Mouse (Mus musculus): ENCODE data around the gene Myb.
A peak's percentile ranks its signal among the peaks of the same experiment; 100 is the strongest.
"Not testable (repeated sequence)": the region's sequence is repeated elsewhere in the genome, so short reads cannot be mapped to it uniquely, and the experiment has no call there.

The Myb gene

DNA sequence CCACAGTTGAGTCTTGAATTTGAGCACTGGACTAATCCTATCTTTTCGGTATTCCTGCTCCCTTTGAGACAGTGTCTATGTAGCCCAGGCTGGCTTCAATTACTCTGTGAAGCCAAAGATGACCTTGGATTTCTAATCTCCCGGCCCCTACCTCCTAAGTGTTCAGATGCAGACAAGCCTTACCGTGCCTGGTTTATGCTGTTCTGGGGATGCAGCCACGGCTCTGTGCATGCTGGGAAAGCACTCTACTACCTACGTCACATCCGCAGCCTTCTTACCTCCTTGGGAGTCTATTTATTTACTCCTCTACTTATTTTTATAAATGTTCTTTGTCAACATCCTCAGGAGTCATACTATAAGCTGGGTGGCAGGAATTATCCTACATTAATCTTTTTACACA, 7.1 kb upstream of the Myb start:
- no peak for DNase-seq

DNA sequence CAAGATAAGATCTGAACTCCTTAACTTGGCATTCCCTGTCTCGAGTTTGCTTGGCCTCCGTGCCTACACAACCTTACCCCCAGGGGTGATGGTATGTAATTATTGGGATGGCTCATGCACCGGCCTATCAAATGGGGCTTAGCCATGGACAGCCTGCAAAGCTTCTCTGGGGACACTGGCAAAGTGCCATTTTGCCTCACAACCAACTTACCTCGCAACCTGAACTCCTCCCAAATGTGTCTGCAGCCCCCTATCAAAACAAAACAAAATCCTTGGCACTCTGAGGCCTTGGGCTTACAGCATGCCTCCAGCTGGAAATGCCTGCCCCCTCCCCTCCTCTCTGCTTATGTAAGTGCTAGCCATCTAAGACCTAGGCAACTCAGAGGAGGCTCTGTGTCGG, 6.4 kb upstream of the Myb start:
- DNase-seq, result no peak

DNA sequence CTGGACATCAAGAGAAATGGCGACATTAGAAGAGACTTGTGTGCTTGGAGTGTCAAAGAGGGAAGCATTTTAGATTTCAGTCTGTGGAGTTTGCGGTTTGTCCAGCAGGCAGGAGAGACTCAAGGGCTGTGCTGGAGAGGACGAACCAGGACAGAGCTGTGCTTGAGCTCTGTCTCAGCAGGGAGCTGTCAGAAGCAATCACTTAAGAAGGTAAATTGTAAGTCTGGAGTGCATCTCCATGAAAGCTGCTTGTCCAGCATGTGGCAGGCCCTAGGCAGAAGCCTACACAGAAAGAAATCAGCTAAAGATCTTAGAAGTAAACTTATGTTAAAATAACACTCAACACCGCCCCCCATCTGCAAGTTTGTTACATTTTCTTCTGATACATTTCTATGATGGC, 4.6 kb upstream of the Myb start:
- no peak for DNase-seq

GRCm38 (mm10) chr10:21162124-21162523, 1.3 kb upstream of the Myb start:
- DNase-seq, result no peak

DNA sequence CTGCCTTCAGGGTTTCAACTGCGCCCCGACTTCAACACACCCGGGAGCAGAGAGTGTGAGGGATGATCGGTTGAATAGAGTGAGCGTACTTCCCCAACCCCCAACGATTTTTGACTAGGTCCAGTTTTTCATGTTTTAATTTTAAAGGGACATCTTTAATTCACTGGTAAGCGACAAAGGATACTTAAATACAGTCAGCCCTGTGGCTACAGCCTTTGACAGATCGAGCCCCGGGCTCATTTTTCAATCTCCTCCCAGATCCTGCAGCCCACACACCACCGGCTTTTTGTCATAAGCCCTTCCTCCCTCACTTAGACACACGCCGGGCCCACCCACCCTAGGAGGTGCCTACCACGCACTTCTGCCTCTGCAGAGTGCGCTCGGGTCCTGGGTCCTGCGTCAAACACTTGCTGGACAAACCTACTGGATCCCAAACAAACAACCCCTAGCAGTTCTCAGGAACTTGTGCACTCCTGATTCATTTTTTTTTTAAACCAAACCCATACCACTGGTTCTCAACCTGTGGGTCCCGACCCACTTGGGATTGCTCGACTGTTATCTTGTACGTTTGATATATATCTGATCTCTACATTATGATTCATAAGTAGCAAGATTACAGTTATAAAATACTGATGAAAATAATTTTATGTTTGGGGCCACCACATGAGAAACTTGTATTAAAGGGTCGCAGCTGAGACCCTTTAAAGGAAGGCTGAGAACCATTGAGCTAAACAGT, 743 bp upstream of the Myb start:
- DNase-seq, result no peak

DNA sequence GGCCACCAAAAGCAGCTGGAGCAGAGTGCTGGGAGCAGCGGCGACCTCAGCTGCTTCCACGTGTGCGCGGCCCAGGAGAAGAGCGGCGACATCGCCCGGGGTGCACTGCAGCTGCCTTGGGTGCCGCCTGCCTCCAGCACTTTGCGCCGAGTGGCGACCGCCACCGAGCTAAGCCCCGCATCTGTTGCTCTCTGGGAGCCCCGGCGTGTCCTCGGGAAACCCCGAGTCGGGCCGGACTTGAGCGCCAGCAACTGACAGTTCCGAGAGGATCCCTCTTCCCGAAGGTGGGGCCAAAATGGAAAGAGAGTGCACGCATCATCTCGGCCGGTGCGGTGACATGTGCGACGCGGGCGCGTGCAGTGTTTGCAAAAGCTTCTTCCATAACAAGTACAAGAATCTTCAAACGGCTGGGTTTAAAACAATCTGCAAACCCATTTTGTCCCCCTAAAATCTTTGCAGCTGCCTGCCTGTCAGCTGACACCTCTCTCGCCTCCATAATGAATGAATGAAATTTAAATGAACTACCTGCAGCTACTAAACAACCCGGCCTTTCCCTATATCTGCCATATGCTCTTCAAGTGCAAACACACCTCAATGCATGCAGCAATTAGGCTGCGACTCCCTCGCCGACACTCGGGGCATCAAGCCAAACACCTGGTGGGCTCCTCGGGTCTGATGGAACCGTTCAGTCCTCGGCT, 938 bp downstream of the Myb start:
- peak; percentile 7 for DNase-seq

- peak; percentile 7 for DNase-seq
These were observed 1.8 kb downstream of the Myb start for GRCm38 (mm10) chr10:21158918-21159443.

DNA sequence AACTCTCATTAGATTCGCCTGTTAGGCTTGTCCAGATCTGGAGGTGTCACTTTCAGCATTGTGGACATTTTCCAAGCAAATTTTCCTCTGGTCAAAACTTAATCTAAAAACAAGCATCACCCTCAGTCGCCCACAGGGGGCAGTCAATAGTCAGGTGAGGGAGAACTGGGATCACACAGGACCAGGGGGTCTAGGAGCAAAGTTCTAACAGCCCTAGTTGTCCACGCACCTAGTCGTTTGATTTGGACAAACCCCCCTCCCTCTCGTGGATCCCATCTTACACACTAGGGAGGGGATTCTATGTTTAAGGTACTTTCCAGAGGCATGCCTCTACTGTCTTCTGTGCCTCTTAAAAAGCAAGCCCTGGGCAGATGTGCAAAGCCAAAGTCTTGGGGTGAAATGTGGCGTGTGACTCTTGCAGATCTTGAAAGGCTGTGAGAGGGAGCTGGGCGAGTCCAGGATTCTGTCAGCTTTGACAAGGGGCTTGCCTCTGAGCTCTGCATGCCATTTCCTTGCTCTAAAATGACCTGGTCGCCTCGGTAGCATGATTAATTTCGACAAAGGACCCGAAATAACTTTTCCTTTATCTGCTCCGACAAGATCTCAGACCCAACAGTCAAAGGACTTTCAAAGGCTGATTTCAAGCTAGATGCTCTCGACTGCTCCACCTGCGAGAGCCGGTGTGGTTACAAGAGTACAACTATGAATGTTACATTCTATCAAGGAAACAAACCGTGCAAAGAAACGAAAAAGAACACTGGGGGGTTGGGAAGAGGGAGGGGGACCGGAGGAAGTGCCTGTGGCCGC, 2.5 kb downstream of the Myb start:
- DNase-seq, result peak; percentile 9

GRCm38 (mm10) chr10:21156953-21157499, 3.8 kb downstream of the Myb start:
- DNase-seq, result no peak

DNA sequence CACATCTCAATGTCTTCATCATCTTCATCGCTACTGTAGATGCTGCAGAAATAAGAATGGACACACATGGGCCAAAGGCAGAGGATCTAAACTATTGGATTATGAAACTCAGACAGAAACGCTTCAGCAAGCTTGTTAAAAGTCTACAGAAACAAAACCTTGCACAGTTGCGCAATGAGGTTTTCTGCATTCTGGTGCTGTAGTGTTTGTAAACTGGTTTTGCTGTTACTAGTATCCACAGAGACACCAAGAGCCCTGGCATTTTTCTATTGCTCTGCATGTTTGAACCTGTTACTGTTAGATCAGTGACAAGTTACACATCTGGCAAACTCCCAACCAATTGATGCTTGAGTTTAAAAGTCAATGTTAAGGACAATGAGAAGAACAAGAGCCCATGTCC, 4.4 kb downstream of the Myb start:
- DNase-seq, result no peak

- no peak for DNase-seq
These were observed 5.9 kb downstream of the Myb start for GRCm38 (mm10) chr10:21154927-21155326.

DNA sequence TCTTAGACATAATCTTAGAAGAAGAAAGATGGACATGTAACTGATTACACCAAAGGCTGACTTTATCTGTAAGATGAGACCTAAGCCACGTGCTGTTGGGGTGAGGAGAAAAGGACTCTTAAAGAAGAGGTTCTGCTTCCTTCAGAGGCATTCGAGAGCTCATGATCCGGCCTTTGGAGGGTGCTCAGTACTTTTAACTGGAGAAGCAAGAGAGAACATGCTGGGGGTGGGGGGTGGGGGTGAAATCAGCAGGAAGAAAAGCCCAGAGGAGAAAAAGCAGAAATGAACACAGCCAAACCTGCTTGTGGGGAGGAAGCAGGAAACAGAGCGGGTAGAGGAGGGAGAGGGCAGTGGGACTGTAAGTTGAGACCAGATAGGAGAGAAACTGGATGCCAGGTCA, 7.4 kb downstream of the Myb start:
- DNase-seq, result no peak

- DNase-seq, result no peak
These were observed 8.0 kb downstream of the Myb start for GRCm38 (mm10) chr10:21152812-21153211.

GRCm38 (mm10) chr10:21151320-21151719, 9.5 kb downstream of the Myb start:
- DNase-seq, result no peak

DNA sequence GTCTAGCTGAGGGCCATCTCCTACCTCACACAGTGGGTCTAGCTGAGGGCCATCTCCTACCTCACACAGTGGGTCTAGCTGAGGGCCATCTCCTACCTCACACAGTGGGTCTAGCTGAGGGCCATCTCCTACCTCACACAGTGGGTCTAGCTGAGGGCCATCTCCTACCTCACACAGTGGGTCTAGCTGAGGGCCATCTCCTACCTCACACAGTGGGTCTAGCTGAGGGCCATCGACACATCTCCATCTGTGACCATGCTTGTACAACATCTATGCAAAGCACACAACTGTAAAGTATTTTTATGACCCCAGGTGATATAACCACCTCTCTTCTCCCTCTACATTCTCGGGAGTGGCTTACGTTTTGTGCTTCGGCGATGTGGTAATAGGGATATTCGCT, 10.8 kb downstream of the Myb start:
- not testable (repeated sequence) for DNase-seq

DNA sequence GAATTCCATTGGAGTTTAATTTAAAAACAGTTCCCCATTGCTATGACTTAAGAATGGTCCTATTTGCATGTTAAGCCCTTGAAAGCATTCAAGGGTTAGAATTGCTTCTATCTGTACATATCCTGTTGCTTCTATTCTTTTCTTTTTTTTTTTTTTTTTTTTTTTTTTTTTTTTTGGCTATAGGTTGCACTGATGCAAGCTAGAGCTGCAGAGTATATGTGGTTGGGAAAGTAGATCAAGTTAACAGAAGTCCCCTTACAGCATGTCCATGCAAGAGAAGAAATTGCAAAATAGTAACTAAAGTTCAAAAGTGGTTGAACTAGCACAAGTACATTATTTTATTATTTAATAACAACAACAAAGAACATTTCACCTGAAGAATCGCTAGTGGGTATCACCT, 14.1 kb downstream of the Myb start:
- no peak for DNase-seq

GRCm38 (mm10) chr10:21146263-21146662, 14.5 kb downstream of the Myb start:
- no peak for DNase-seq

DNA sequence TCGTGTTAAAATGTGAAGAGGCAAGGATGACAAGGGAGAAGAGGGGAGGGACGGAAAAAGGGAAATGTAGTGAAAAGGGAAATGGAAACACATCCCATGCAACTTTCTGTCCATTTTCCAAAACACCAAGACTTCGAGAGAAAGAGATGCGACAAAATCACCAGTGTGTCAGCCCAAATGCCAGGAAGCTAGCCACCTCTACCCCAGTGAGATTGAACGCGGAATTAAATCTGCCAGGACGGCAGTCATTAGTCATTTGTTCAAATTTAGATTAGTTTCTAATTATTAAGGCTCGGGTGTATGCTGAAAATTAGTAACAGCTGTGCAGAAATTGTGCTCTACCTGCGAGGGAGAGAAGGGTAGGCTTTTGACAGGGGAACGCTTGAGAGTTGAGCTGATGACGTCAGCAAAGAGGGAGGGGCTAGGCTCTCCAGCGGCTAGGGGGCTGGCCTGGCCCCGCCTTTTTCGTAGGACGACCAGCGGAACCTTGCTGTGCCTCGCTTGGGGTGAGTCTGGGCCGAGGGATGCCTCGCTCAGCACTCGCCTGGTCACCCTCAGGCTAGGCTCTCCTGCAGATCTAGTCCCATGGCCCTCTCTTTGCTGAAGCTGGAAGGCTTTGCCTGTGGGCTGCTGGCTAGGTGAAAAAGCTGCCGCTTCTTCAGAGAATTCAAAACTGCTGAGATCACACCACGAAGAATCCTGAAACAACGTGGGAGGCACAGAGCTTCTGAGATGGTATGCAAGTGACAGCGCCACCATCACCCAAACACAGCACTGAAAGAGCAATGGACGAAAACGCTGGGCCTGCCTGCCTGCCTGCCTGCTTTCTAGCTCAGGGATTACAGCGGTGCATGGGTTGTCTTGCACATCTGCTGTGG, 15.9 kb downstream of the Myb start:
- DNase-seq, result peak; percentile 41

- no peak for DNase-seq
These were observed 25.5 kb downstream of the Myb start for GRCm38 (mm10) chr10:21135297-21135696.

DNA sequence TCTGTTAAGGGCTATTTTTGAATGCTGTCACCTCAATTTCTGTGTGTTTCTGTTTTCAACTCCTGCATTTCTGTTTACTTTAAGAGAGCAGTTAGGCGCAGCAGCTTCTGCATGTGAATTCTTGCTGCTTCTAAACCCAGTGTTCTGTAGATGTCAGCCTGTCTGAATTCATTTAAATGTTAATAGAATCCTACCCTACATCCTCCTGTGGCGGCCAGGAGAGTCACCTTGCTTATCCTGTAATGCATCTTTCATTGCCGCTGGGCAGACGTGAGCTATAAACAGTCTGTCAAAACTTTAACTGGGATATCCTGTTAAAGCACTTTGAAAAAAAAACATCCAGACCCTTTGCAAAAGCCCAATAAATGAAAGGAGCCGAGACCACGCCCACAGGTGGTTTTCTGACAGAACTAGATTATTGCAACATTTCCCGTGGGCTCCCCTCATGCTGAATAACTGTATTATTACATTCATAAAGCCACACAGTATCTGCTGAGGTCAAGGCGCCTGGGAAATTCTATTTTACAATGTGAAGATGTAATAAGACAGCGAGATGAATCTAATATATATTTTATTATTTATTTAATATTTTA, 29.8 kb downstream of the Myb start:
- no peak for DNase-seq

GRCm38 (mm10) chr10:21128086-21128611, 32.6 kb downstream of the Myb start:
- no peak for DNase-seq

GRCm38 (mm10) chr10:21118341-21118740, 42.4 kb downstream of the Myb start:
- no peak for DNase-seq
